Mouse (Mus musculus) cortical plate, adult 2 months (tissue): ENCODE results near the gene Fhit.
"Not testable (repeated sequence)": the region's sequence is repeated elsewhere in the genome, so short reads cannot be mapped to it uniquely, and the experiment has no call there.

ENCODE experiments used
- CTCF ChIP-seq: fragments of 200-500 bp; IDR thresholded peaks from 2 replicates; pipeline ENCODE4 v1.5.1; 2011; ENCODE audit warnings: mild to moderate bottlenecking, control low read depth, low read length; ENCODE audit not compliant: insufficient read depth; ENCODE audit errors: extremely low read depth
- POLR2A ChIP-seq: fragments of 200-500 bp; IDR thresholded peaks from 2 replicates; pipeline ENCODE4 v1.6.1; 2011; ENCODE audit warnings: mild to moderate bottlenecking, low read length, control low read depth; ENCODE audit not compliant: insufficient read depth; ENCODE audit errors: extremely low read depth

GRCm38 (mm10) chr14:10754883-10755282 is 407.0 kb downstream of the Fhit start:
- TF ChIP-seq POLR2A, CTCF: not testable (repeated sequence)
